Mouse (Mus musculus) embryonic facial prominence, embryonic 11.5 days (tissue): ENCODE measurements around the gene Dlx5. TPM values are rescaled to one million over a fixed set of nuclear protein-coding genes. Genes with fewer than 3 reads are reported as not detected.

Experiments
- ATAC-seq: fragments of 200-750 bp; cut with Nextera tagmentation; replicated peaks from 2 replicates; pipeline ENCODE4 v1.8.0; 2017; ENCODE audit warnings: low read depth; ENCODE audit not compliant: insufficient number of reproducible peaks, low FRiP score, low TSS enrichment
- DNase-seq: peaks from one replicate; pipeline ENCODE4 v3.0.0-alpha.2; 2015; ENCODE audit warnings: low spot score
- H3K27ac ChIP-seq: fragments of 300-500 bp; sonication (generic); replicated peaks from 2 replicates; pipeline ENCODE4 v1.5.1; 2014; ENCODE audit warnings: mild to moderate bottlenecking, low read depth, low read length, control low read depth
- H3K27me3 ChIP-seq: fragments of 300-500 bp; sonication (generic); 2 replicates; pipeline ENCODE4 v1.6.1; 2014; ENCODE audit warnings: mild to moderate bottlenecking, low read length, moderate library complexity, mixed read lengths; ENCODE audit not compliant: control insufficient read depth, insufficient read depth
- H3K36me3 ChIP-seq: fragments of 300-500 bp; sonication (generic); replicated peaks from 2 replicates; pipeline ENCODE4 v1.6.1; 2014; ENCODE audit warnings: low read depth, mild to moderate bottlenecking, low read length, moderate library complexity, mixed read lengths; ENCODE audit not compliant: control insufficient read depth, insufficient read depth
- H3K4me1 ChIP-seq: fragments of 300-500 bp; sonication (generic); 2 replicates; pipeline ENCODE4 v1.6.1; 2014; ENCODE audit warnings: low read length, mixed read lengths; ENCODE audit not compliant: control insufficient read depth, insufficient read depth
- H3K4me2 ChIP-seq: fragments of 300-500 bp; sonication (generic); 2 replicates; pipeline ENCODE4 v1.6.1; 2014; ENCODE audit warnings: low read depth, mild to moderate bottlenecking, control low read depth, low read length, moderate library complexity
- H3K4me3 ChIP-seq: fragments of 300-500 bp; sonication (generic); 2 replicates; pipeline ENCODE4 v1.5.1; 2014; ENCODE audit warnings: low read depth, low read length, control low read depth
- H3K9ac ChIP-seq: fragments of 300-500 bp; sonication (generic); replicated peaks from 2 replicates; pipeline ENCODE4 v1.6.1; 2014; ENCODE audit warnings: mild to moderate bottlenecking, control low read depth, low read length
- H3K9me3 ChIP-seq: fragments of 300-500 bp; sonication (generic); replicated peaks from 2 replicates; pipeline ENCODE4 v1.6.1; 2016; ENCODE audit warnings: mild to moderate bottlenecking, low read length, inconsistent platforms, mixed read lengths; ENCODE audit not compliant: control insufficient read depth
- WGBS: fragments of 180-500 bp; shearing (Covaris S2); extraction: QIAGEN DNeasy Blood & Tissue Kit; methylation state at CpG from one replicate; pipeline ENCODE4 v1.1.7; 2014; 5-methylcytosine and 5-hydroxymethylcytosine counted together
- polyA plus RNA-seq: library from polyadenylated mRNA; unstranded; fragments of >200 nt; fragmentation: Nextera tagmentation; extraction: Ambion mirVana; gene quantifications from 2 replicates; pipeline ENCODE4 v1.2.1, GENCODE M21; 2014

The Dlx5 gene
- polyA plus RNA-seq, 1 experiment from 2014 or later: 63.8 TPM

GRCm38 (mm10) chr6:6909586-6909985 lies 27.7 kb upstream of the Dlx5 start:
- no peak overlapping the region for H3K4me3 ChIP-seq
- no peak overlapping the region for H3K27ac ChIP-seq
- no peaks in the 10 kb centered on the region for H3K9me3 ChIP-seq
- no peak overlapping the region for H3K4me2 ChIP-seq
- no peaks in the 10 kb centered on the region for H3K27me3 ChIP-seq
- no peaks in the 10 kb centered on the region for H3K4me1 ChIP-seq
- H3K36me3 ChIP-seq: no peaks in the 10 kb centered on the region
- DNase-seq (no peak), ATAC-seq (no peak)
- 85% methylated on average over 8 of the region's 8 CpGs for WGBS
- H3K9ac ChIP-seq: no peak overlapping the region

- Histone ChIP-seq H3K36me3 (no peaks in the 10 kb centered on the region), H3K27ac (no peak overlapping the region), H3K27me3 (no peaks in the 10 kb centered on the region), H3K9me3 (no peaks in the 10 kb centered on the region), H3K4me1 (no peaks in the 10 kb centered on the region), H3K4me3 (no peak overlapping the region), H3K4me2 (no peak overlapping the region), H3K9ac (no peak overlapping the region)
- WGBS: 64% methylated on average over 6 of the region's 6 CpGs
- no peak for DNase-seq
- no peak for ATAC-seq
Observed at GRCm38 (mm10) chr6:6890047-6890446, 8.2 kb upstream of the Dlx5 start.

GRCm38 (mm10) chr6:6886225-6886624 lies 4.3 kb upstream of the Dlx5 start:
- Histone ChIP-seq H3K4me1 (peaks cover 2% of the 10 kb centered on the region; the same call in 1 of the 2 replicates), H3K36me3 (no peaks in the 10 kb centered on the region), H3K9ac (no peak overlapping the region), H3K4me3 (no peak overlapping the region), H3K27me3 (peaks cover 4% of the 10 kb centered on the region), H3K27ac (no peak overlapping the region), H3K9me3 (no peaks in the 10 kb centered on the region), H3K4me2 (no peak overlapping the region)
- DNase-seq (no peak), ATAC-seq (no peak)
- 78% methylated on average over 3 of the region's 3 CpGs for WGBS

DNA sequence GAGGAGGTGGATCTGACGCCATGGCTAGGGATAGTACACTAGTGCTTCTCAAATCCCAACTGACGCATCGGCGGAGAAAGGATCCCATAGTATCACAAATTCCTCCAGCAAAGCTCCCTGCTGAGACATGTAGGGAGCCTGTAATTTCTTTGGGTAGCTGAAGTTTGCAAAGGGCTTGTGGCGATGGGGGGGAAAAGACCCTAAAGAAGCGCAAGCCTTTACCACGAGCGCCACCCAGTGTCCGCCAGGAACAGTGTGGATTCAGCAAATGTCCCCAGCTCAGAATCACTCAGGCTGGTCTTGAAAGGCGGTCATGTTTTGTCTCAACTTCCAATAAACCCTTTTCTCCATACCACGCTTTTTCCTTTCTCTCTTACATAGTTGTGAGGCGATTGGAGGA lies 3.0 kb upstream of the Dlx5 start:
- DNase-seq (peak; percentile 90), ATAC-seq (no peak; the same call in 1 of the 2 replicates)
- no peak overlapping the region for H3K9ac ChIP-seq
- H3K4me3 ChIP-seq: no peak overlapping the region
- H3K27me3 ChIP-seq: peaks cover 4% of the 10 kb centered on the region
- no peaks in the 10 kb centered on the region for H3K9me3 ChIP-seq
- H3K27ac ChIP-seq: no peak overlapping the region
- H3K4me1 ChIP-seq: peaks cover 2% of the 10 kb centered on the region; the same call in 1 of the 2 replicates
- H3K36me3 ChIP-seq: no peaks in the 10 kb centered on the region
- no peak overlapping the region for H3K4me2 ChIP-seq
- WGBS: under 1% methylated on average over 12 of the region's 12 CpGs

- no peak overlapping the region for H3K27ac ChIP-seq
- H3K4me1 ChIP-seq: peaks cover 2% of the 10 kb centered on the region; the same call in 1 of the 2 replicates
- DNase-seq: peak; percentile 52
- H3K27me3 ChIP-seq: peaks cover 18% of the 10 kb centered on the region
- H3K4me3 ChIP-seq: peak overlapping the region; percentile 15; the same call in 1 of the 2 replicates
- no peaks in the 10 kb centered on the region for H3K36me3 ChIP-seq
- H3K4me2 ChIP-seq: peak overlapping the region; percentile 75
- 4% methylated on average over 10 of the region's 11 CpGs for WGBS
- no peak for ATAC-seq
- no peaks in the 10 kb centered on the region for H3K9me3 ChIP-seq
- H3K9ac ChIP-seq: peak overlapping the region; percentile 39; the same call in 1 of the 2 replicates
Observed at GRCm38 (mm10) chr6:6882266-6882797, 447 bp upstream of the Dlx5 start.

DNA sequence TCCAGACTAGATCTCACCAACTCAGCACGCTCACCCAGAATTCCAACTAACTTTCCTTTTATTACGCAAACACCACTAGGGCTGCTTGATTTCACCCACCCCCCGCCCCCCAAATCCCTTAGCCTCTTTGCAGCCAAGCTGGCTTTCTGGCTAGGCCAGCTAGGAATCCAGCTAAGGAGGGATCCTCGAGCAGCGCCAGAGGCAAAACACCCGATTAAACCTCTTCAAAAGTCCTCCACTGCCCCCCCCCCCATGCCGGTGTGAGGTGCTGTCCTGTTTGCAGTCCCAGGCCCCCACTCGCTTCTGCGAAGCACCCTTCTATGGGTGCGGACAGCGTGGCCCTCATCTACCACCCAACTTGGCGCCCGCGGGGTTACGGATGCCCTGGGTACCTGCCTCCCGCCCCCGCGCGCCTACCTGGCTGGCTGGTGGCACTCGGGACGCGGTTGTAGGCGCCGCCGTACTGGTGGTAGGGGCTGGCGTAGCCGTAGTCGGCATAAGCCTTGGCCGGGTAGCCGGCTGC lies 709 bp downstream of the Dlx5 start:
- under 1% methylated on average over 30 of the region's 30 CpGs for WGBS
- H3K9me3 ChIP-seq: no peaks in the 10 kb centered on the region
- peak overlapping the region; percentile 82 for H3K9ac ChIP-seq
- H3K4me1 ChIP-seq: peaks cover 2% of the 10 kb centered on the region; the same call in 1 of the 2 replicates
- no peaks in the 10 kb centered on the region for H3K36me3 ChIP-seq
- peak overlapping the region; percentile 75 for H3K4me2 ChIP-seq
- peak overlapping the region; percentile 81 for H3K27ac ChIP-seq
- DNase-seq: no peak
- peaks cover 26% of the 10 kb centered on the region for H3K27me3 ChIP-seq
- H3K4me3 ChIP-seq: peak overlapping the region; percentile 66
- peak; percentile 26 for ATAC-seq

DNA sequence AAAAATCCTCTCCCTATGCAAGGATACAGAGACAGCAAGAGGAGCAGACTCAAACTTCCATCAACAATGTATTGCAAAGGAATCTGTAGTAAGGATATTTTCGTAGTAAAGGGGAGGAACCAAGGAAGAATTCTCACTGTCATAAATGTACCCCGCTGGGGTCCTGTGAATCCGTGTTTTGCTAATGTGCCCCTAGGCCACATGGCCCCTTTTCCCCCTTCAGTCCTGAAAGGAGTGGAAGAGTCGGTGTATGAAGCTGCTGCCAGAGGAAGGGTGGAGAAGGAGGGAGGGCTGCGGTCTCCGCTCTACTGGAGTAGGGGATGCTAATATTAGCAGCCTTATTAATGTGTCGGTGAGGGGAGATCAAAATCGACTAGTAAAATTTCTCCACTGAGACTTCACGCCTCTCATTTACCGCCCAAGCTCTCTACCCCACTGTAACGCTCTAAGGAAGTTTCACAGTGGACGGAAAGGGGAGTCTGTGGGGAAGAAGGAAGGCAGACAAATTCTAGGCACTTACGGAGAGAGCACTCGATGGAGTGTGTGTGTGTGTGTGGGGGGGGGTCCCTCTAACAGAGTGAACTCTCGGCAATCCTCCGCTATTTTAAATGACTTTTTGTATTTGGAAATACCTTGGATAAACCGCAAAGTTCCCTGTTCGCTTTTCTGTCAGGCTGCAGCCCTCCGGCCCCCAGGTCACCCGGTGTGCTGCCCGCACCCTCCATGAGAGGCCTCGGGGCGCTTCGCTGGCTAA lies 1.3 kb downstream of the Dlx5 start:
- peaks cover 2% of the 10 kb centered on the region; the same call in 1 of the 2 replicates for H3K4me1 ChIP-seq
- ATAC-seq: no peak

More for the DNA sequence above, 1.3 kb downstream of the Dlx5 start:
- Histone ChIP-seq H3K9me3 (no peaks in the 10 kb centered on the region), H3K27me3 (peaks cover 32% of the 10 kb centered on the region), H3K27ac (peak overlapping the region; percentile 81), H3K36me3 (no peaks in the 10 kb centered on the region), H3K9ac (peak overlapping the region; percentile 82), H3K4me3 (peak overlapping the region; percentile 66), H3K4me2 (peak overlapping the region; percentile 75)
- WGBS: under 1% methylated on average over 24 of the region's 24 CpGs
- DNase-seq: peak; percentile 45
